In the genomic region with DNA sequence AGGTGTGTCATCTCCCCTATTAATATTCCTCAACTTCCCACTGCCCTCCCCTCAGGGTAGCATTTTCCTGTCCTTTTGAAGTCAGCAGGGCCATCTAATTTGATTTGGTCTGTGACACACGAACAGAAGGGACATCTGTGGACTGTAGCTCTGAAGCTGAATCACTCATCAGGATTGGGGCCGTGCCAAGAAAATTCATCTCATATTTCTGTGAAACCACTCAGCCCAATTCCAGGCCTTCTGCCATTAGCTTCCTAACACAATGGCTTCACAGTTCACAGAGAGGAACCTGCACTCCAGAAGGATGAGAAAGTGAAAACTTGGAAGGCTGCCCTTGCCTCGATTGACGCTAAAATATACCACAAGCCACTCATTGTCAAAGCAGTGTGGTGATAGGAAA, we compare ENCODE assay signal across 9 mouse cellular contexts.
DNase-seq lines count a peak whose midpoint lies in the region.
"Had no signal": no experiment of that assay in that cellular context is flagged by ENCODE, and none has a peak within 500 bp of the region (broad histone marks: within the 10 kb centered on the region; RNA-seq: fewer than 3 reads in every experiment).

No protein-coding gene starts in this region.

- intact Hi-C loops in gastrocnemius, postnatal 14 days (cut with DNase I; ENCODE audit: low total_unique reads) = no loop called here

- DNase-seq in gastrocnemius, postnatal 14 days = peak; percentile 27
- DNase-seq in gastrocnemius, adult 18-20 months (ENCODE audit: low spot score) = no peak
- peak; percentile 96 for DNase-seq in 3T3-L1 (ENCODE audit: low read depth, low spot score)
- peak; percentile 64 for DNase-seq in adrenal gland, postnatal 10 days
- DNase-seq in layer of hippocampus, adult 11-12 months (ENCODE audit: low spot score) = peak; percentile 55
- no peak for DNase-seq in urinary bladder, adult 2 months (ENCODE audit: low spot score)
- no peak for DNase-seq in spleen, postnatal 36 days (ENCODE audit: low spot score in 2 of 2)
- DNase-seq in c-Kit-positive CD71-positive TER-119-positive erythroid progenitor cells, embryonic 14.5 days (ENCODE audit: low spot score) = no peak
- DNase-seq: gastrocnemius, postnatal 36 days had no signal

Comparison
In these comparisons a context has a peak if more than half of its experiments do, and no peak if none do; other contexts are left out.
1. DNase-seq: peak in gastrocnemius, postnatal 14 days (single experiment), 3T3-L1 (single experiment), adrenal gland, postnatal 10 days (single experiment) and layer of hippocampus, adult 11-12 months (single experiment); none in gastrocnemius, adult 18-20 months (single experiment), urinary bladder, adult 2 months (single experiment), spleen, postnatal 36 days (0 of 2) and c-Kit-positive CD71-positive TER-119-positive erythroid progenitor cells, embryonic 14.5 days (single experiment).